Mouse (Mus musculus) frontal cortex, adult (tissue): Measurements from ENCODE around the gene Prune2.

Experiments
- ATAC-seq: cut with Nextera tagmentation; 2 replicates; pipeline ENCODE4 v1.9.2; 2017; ENCODE audit warnings: mild to moderate bottlenecking, moderate library complexity, mixed read lengths; ENCODE audit not compliant: low TSS enrichment

Prune2 gene

DNA sequence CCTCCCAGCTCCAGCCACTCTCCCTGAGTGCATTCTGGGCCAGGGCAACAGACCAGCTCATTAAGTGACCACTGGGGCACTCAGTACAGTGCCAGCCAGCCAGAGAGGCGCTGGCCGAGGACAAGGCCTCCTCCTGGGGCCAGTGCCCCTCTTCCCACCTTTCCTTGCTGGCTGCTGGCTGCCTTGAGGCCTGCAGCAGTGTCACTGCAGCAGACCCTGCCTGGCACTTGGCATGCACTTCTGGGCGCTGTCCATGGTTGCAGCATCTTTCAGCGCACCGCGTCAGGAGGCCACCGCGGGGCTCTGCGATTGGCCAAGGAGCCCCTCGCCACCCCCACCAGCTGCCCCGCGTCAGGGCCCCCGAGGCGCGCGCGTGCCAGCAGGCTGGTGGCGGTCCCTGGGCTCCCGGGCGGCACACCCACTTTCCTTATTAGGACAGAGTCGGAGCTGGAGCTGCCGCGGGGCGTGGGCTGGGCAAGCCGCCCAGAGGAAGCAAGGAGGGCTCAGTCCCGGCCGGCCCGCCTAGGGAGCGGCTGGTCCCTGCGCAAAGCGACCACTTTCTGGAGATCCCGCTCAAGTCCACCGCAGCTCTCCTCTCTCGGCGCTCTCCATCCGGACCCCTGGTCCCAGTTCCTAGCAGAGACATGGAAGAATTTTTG lies at the start of gene Prune2:
TSS of gene Prune2 (plus strand) at position 506 of the 659 bp plus-strand sequence.
- peak; percentile 76 for ATAC-seq

DNA sequence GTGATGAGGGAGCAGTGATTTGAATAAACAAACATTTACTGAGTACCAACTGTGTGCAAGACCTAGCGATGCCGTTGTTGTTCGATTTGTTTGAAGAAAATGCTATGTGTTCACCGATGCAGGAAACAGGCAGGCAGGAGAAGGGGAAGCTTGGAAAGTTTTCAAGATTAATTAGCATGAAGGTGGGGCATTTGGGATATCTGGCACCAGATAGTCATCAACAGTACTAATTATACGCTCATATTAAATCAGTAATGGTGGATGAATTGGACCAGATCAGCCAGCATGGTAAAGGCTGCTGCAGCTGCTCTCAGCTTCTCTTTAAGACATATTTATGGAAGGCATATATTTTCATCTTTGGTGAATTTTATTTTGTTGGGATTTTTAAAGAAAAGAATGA lies 44.4 kb upstream of the Prune2 start:
- no peak for ATAC-seq

DNA sequence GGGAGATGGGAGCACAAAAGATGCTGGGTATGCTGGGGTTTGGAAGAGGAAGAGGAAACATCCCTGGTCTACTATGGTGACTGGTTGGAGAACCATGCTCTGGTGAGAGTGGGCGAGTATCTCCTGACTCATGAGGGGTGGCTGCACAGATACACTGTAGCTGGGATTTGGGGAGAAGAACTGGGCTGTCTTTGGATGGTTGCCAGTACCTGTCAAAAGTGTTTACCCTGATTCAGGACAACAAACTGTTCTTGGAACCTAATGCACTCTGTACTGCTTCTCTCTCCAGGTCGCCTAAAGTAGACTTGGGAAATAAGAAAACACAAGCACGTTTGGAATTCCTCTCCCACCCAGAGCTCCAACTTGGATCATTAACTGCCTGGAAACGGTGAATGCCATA lies 31.4 kb upstream of the Prune2 start:
- no peak for ATAC-seq

DNA sequence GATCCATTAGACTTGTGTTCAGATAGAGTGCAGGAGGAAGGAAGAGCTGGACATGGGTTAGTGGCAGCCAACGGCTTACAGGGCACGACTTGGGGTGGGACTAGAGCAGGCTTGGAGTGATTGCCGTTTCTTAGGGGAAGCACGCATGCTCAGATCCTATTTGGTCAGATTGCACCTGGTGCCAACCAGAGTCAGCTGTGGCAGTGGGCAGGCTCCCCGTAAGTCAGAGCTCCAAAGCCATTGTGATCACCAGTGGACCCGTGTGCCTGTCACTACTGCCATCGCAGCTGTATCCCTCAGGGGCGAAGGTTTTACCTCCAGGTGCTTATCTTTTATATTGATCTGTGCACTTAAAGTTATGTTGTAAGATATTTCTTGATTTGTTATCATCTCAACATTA lies 21.3 kb upstream of the Prune2 start:
- no peak for ATAC-seq

DNA sequence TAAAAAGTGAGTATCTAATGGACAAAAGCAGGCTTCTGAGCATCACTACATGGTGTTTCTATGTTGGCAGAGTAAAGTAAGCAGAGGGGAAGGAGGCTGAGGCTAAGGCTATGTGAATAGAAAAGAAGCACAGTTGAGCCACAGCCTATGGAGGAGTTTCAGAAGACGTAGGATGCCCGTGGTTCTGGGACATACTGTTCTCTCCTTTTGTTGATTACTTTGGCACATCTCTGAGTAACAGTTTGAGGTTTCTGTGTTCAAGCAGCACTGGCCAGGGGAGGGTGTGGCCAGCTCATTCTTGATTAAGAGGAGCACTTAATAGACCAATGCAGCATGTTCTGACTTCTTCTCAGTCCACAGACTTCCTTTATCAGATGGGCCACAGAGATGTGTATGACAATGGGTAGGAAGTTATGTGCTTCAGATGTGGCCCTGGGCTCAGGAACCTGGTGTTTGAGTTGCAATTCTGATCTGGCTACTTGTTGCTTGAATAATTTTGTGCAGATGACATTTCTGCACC lies 7.1 kb upstream of the Prune2 start:
- ATAC-seq, result no peak

DNA sequence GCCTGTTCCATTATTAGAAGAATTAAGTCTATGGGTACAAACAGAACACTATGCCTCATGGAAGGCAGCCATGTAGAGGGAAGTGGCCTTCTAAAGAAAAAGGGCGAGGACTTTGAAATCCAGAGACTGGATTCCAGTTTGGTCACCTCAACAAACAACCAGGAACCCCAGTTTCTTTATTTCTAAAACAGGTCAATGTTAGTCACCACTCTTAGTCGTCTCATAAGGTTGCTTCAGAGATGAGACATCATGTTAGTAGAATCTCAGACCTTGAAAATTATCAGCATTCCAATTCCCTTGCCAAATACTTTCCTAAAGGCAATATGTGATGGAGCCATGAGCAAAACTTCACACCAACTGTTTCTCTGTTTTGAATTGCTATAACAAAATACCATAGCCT lies 6.6 kb upstream of the Prune2 start:
- ATAC-seq, result no peak

DNA sequence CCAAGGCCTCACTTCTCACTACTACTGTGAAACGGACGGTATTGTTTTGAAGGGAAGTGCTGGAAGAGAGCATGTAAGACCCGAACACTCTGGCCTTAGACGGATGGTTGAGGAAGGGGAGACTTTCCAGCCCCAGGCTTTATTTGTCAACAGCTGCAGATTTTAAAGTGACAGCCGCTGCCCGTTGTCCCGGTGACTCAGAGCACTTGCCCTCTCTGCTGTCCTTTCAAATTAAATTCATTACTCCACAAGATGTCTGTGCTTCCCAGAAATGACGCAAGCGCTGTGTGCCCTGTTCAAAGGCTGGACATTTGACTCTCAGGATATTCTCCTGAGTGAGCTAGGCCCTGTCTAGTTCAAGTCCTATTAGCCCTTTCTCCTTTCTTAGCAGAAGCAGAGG lies 5.9 kb upstream of the Prune2 start:
- no peak for ATAC-seq

DNA sequence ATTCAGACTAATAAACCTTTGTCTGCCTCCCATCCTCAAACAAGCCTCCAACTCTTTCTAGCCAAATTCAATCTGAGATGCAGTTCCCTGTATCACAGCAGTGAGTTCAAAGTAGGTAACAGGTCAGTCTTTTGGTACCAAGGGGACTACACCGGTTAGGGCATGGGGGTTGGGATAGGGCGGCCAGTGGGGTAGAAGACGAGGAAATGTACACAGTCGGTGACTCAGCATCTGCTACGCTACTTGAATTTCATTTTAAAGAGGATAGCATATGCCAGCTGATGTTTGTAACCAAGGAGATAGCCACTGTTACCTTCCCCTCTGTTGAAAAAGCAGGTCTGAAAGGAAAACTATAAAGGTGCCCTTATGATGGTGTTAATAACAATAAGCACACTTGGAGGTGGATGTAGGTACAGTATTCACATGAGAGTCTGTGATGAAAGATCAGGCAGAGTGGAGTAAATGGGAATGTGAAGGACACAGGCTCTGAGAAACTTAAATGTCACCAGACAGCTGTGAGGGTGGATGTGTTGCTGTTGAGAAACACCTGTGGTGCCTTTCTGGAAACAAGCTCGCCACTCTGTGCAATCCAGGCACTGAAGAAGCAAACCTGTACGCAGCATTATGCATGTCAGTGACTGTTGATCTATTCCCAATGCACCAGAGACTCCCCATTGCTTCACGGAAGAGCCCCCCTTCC lies 5.1 kb upstream of the Prune2 start:
- no peak for ATAC-seq

DNA sequence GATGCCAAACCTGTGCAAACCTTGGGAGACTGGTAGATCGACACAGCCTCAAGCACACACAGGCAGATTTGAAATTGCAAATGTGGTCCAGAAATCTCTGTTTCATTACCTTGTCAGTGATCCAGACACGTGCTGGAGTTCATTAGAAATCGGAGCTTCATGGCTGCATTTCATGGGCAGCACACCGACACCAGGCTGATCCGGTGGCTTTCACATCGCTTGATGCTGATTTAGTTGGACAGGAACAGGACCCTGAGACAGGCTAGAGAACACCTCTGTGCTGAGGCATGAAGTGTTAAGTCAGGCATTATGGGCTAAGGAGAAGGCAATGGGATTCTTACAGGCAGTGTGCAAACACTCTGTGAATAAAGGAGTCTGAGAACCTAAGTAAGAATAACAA lies 1.2 kb upstream of the Prune2 start:
- ATAC-seq, result 0 out of 2 replicates have a peak, but pooled peaks have one; percentile 7

DNA sequence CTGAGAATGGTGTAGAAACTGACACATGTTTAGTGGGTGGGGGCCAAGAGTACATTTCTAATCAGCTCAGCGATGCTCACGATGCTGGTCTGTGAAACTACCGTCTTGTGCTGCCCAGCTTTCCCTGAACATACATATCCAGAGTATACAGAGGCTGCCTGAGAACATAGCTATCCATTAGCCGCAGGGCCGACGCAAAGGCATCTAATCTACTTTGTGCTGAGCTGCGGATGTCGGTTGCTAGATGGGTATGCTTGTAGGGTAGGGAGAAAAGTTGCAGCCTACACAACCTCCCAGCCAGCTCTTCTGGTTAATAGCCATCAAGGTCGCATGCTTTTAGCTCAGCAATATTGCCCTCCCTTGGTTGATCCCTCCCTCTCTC lies 696 bp upstream of the Prune2 start:
- peak; percentile 33 for ATAC-seq

DNA sequence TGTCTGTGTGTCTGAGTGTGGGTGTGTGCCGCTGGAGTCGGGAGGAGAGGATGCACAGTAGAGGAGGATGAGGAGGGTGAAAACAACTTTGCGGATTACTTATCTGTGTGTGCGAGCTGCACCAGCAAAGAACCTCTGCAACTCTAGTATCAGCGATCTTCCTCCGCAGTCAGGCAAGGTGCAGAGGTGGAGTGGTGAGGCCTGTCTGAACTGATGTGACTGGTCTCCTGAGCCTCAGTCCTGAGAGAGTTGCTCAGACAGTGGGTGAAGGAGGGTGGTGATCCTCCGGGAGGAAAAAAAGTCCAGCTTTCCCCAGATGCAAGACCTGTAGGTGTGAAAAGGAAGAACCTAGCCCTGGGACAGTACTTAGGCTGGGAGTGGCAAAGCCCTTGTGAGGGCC lies 401 bp downstream of the Prune2 start:
- ATAC-seq, result peak; percentile 47; the same call in 1 of the 2 replicates

DNA sequence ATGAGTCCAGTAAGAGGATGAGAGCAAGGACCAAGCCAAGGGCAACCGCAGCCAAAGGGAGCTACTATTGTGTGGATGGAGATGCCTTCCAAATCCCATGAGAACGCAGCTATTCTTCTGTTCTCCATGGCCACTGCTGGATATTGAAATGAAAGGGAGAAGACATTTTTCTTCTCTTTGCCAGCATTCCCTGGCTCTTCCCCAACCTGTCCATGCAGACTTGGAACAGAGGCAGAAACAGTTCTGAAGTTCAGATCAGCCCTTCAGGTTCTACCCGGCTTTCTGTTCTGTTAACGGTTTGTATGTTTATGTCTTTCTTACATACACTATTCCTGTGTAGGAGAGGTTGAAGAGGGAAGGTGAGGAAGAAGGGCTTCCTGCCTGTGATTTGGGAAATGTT lies 3.1 kb downstream of the Prune2 start:
- ATAC-seq, result no peak

DNA sequence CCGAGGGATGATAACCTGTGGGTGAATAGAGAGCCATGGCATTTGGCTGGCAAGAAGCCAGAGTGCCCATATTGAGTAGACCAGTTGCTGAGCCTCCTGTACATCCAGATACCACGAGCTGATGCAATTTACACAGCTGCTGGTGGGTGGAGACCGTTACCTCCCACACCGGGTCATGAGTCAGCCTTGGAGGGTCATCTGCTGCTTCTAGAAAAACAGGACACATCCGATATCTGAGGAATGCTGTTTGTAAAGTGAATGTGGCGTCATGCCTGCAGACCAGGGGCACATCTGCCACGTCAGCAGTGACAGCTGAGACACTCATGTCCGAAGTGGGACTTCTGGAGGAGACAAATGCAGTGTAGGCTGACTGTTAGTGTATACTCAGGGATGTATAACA lies 3.6 kb downstream of the Prune2 start:
- ATAC-seq, result no peak

DNA sequence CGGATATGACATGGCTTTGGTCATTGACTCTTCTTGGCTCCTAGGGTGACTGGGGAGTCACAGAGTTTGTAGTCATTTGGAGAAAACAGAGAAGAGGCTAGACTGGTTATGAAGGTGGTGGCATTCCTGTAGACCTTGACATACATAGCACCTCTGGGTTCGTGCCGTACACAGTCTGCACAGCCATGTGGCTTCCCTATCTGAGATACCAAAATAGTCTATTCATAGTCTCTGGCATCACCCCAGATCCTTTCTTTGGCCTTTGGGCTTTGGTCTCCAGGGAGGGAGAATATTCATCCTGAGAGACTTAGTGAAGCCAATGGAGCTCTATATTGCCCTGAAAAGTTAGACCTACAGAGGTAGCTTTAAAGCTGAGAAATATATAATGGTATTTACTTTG lies 5.1 kb downstream of the Prune2 start:
- no peak for ATAC-seq

DNA sequence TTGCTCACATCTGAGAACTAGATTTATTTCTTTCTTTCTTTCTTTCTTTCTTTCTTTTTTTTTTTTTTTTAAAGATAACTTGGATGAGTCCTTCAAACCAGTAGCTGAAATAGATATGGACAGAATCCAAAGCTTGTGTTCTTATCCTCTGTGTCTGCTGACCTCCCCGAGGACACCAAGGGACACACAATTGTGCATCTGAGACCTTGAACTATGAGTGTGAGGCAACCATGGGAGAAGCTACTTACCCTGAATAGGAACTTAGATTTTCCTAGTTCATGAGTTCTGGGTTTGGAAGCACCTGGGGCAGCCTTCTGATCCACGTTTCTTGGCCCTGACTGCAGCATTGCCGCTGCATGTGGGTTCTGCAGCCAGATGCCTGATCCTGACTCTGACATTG lies 7.3 kb downstream of the Prune2 start:
- ATAC-seq, result no peak

DNA sequence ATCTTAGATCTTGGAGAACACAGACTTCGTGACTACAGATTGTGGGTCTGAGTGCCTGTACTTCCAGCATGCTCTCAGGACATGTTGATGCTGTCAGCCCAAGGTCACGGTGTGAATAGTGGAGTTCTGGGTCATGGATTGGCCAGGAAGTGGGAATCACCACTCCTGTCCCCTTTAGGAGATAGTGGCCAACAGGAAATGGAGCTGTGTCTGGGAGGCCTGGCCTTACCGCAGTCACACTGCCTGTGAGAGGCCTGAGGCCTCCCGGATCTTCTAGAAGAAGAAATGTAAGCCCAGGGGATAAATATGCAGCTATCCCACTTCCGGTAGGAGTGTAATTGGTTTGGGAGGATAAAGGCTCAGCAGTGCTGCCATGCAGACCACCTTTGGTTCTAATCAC lies 12.8 kb downstream of the Prune2 start:
- ATAC-seq, result no peak

DNA sequence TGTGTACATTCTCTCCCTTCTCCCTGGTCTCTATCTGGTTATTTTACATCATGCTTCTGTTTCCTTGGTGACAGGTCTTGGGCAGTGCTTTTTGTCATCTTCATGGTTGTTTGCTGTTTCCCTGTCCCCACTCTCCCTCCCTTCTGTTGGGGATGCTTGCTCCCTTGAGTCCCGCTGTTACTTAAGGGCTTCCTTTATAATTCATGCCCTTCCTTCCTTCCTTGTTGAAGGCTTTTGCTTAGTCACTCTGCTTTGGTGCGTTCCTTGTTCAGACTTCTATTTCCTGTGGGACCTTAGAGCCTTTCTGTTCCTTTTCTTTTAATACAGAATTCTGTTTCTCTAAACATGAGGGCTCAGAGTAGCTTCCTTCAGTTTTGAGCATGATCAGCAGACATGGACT lies 14.7 kb downstream of the Prune2 start:
- no peak for ATAC-seq

DNA sequence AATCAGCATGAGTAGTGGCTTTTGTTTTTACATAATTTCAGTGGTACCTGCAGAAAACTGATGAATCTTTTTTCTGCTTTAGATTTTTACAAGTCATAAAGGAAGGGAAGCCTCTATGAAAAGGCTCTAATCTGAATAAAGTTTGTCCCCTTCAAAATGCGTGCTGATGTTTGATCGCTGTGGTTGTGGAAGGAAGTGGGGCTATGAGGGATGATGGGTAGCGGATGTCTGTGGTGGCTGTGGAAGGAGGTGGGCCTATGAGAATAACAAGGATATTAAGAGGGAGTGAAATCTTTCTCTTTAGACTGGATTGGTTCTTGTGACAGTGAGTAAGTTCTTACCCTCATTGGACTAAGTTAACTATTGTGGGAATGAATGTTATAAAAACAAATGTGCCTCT lies 23.0 kb downstream of the Prune2 start:
- ATAC-seq, result no peak

DNA sequence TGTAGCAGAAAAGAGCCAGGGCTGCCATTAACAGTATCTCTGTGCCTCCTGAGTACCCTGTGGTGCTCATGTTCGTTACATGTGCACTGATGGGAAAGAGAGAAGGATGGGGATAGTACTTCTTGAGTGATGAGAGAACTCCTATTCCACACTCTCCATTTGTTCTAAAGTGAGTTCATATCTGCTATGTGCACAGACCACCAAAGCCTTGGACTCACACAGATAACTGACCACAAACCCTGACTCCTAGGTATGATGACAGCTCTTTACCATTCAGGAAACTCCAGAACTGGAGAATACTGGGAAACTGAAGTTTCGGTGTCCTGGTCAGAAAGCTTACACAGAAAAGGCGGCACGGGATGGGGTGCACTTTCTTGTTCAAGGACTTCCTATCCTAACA lies 25.8 kb downstream of the Prune2 start:
- no peak for ATAC-seq

DNA sequence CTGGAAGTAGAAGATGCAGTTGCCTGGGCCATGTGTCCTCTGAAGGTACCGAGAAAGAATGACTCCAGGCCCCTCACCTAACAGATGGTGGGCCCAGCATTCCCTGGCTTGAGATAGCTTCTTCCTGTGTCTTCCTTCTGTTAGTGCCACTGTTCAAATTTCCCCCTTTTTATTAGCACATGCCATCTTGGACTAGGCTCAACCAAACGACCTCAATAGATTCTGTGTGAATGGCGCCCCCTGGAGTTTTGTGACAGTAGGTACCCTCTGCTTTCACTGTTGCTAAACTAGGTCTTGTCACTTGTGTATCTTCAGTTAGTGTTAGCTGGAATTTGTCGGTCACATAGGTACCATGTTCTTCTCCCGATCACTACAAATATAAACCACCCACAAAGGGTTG lies 29.0 kb downstream of the Prune2 start:
- peak; percentile 52 for ATAC-seq

DNA sequence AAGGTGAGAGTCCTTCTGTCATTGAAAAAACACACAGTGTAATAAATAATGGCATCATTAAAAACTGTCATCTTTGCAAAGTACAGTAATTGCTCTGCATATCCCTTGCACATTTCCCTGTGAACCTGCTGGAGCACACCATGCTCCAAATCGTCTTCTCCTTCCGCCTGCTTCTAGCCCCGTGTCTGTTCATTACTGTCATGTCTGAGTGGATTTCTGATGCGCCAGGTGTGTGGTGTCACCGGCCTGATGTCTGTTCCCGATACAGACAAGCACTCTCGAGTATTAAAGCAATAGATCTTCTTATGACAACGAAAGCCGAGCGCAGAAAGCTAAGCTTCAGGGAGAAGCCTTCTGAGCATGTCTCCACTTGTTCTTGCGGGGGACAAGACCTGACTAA lies 32.1 kb downstream of the Prune2 start:
- ATAC-seq, result no peak

DNA sequence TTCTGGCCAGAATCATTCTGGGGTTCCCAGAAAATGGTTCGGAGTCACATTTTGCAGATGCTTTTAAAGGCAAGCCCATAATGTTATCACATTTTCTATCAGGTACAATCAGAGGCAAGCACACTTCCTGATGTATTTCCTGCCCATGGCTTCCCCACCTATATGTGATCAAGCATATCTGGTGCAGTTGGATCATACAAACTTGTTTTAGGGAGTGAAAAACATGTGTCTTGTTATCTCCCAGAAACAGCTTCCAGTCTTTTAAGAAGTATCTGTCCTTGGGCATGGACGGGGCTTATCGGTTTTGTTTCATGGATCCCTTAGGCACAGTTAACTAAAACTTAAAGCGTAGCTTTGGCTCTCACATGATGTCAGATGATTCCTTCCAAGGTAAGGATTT lies 36.2 kb downstream of the Prune2 start:
- no peak for ATAC-seq

DNA sequence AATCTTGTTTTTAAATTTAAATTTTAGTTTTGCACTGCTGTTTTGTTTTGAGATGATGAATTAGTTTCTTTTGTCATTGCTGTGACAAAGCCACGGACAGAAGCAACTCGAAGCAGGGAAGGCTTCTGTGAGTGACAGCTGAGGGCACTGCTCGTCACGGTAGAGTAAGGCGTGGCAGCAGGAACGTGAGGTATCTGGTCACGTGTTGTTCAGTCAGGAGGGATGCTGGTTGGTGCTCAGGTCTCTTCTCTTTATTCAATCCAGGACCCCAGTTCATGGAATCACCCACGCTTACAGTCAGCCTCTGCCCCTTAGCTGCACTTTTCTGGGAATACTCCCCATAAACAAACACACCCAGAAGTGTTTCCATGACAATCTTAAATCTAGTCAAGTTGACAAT lies 38.3 kb downstream of the Prune2 start:
- no peak for ATAC-seq

DNA sequence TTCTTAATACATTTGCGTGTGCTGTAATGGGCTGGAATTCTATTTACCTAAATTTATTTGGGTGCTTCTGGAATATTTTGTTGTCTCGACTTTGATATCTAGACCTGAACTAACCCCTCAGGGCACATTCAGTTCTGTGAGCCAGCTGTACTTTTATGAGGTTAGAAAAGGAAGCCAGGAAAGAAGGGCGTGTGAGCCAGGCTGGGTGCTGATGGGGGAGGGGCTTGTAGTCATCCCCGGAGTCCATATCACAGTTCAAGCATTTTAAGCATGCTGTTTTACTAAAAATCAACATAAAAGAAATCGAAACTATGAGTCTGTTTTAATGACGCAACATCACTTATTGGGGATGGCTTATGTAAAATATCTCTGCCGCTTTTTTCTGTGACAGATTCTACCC lies 42.0 kb downstream of the Prune2 start:
- ATAC-seq, result no peak
